Mouse (Mus musculus): ENCODE measurements at regions not wholly inside any gene's neighbourhood (a gene's known extent, or its start where the extent isn't known, plus 50 kb on each side); places are given as distances from the start of the nearest gene placed in this dataset.

DNA sequence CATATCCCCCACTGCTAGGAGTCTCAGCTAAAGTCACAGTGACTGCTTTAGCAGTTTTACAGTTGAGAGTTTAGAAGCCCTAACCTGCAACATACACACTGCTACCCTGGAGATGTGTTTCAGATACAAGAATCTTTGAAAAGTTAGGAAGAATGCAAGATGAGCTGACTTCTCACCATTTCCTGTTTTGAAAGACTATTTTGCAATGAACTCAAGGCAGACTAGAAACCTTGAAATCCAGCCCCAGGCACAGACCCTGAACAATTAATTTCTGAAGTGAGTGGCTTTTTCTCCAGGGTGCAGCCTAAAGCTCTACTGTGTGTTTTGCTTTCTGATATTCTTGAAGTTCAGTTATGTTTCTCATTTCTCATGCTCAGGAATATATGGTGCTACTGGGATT is 440.6 kb downstream of the Nebl start:
- no peak for DNase-seq (ENCODE audit: extremely low spot score in 1 of 2, low spot score in 2 of 2)
- intact Hi-C loops (cut with DNase I), result no loop called here

DNA sequence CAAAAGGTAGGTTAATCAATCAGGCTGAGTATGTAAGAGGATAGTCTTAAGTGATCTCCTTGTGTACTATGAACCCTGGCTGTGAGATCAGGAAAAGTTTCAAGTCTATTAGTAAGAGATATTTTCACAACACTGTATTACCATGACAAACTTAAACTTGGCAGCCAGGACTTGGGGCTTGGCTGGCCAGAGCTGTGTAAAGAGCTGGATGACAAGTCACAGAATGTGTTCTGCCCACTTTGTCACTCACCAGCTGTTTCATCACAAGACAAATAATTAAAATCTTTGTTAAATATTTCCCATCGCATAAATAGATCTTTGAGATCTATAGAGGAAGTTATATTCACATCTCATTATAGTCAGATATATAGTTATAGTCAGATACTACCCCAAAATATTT is 443.7 kb downstream of the Nebl start:
- intact Hi-C loops (cut with DNase I), result no loop called here
- DNase-seq (ENCODE audit: extremely low spot score in 1 of 2, low spot score in 2 of 2), result no peak

DNA sequence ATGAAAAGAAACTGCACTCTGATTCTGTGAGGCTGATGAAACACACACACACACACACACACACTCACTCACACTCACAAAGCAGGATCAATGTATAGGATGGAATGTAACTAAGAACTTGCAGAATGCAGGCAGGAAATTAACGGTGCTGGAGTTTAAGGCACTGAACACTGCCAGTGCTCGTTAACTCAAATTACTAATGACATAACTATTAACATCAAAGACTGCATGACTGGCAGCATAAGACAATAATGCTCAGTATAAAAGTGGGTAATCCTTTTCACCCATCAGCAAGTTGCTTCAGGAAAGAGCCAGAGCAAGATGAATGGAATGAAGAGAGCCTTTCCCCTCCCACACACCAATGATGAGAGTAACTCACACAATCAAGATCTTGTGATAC is 481.3 kb downstream of the Nebl start:
- intact Hi-C loops (cut with DNase I), result no loop called here
- DNase-seq (ENCODE audit: extremely low spot score in 1 of 2, low spot score in 2 of 2), result no peak

DNA sequence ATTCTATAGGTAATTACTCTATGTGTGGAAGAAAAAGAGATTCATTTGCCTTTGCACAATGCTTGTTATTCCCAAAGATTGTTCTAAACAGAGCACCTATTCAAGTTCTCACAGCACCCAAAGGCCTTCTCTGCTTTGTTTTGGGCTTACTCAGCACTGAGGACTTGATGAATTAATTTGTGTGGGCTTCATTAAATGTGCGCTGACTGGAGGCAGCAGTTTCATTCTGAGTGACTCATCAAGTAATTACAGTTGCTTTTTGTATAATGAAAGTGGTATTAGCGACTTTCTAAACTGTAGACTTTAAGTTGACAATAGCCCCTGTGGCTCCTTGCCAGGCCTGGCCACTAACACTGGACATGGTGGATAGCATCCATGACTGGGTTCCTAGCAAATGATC is 485.4 kb downstream of the Nebl start:
- intact Hi-C loops (cut with DNase I), result no loop called here
- DNase-seq (ENCODE audit: extremely low spot score in 1 of 2, low spot score in 2 of 2), result peak in 1 of 2 experiments; percentile 18

DNA sequence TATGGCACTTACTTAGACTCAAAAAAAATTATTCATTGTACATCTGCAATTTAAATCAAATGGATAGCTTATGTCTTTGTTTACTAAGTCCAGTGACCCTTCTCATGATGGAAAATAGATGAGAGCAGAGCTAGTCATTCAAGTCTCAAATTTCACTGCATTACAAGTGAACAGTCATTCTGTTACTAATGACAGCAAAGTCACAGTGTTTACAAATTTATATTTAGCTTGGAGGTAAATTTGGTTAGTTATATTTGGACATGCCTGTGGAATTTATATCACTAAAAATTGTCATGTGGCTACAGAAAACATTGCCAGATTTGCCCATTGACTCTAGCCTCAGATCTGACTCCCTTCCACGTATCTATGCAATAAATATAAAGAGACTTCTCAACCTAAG is 515.7 kb downstream of the Nebl start:
- DNase-seq (ENCODE audit: extremely low spot score in 1 of 2, low spot score in 2 of 2), result no peak
- intact Hi-C loops (cut with DNase I), result no loop called here

DNA sequence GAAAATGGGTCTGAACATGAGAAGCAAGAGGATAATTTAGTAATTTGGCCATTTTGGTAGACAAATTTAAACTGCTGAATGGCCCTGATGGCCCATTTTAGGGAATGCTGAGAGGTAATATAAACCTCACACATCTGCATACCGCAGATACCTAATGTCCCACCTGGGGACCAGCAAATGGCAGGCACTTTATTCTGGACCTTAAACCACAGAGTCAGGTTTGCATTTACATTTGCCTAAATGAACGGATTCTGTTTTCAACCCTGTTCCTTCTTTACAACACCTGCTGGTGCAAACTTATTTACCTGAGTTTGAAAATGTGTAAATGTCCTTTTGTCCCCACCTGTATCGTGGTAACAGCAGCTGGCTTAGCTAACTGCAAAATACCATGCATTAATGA is 516.4 kb downstream of the Nebl start:
- no peak for DNase-seq (ENCODE audit: extremely low spot score in 1 of 2, low spot score in 2 of 2)
- intact Hi-C loops (cut with DNase I), result no loop called here

DNA sequence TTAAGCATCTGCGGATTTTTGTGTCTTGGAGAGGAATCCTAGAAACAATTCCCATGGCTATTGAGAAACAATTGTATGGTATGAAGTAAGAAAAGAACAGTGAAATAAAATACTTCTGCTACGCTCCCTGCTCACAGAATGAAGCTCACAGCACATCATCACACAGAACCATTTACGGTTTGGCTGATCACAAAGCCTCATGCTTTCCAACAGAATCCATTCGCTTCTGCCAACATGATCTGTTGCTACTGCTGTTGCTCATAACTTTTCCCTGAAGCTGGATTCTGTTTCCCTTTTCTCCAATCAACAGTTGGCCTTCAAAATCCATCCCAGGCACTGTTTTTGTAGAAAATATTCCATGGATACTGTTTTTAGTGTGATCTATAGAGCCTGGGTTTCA is 518.7 kb downstream of the Nebl start:
- no peak for DNase-seq (ENCODE audit: extremely low spot score in 1 of 2, low spot score in 2 of 2)
- intact Hi-C loops (cut with DNase I), result no loop called here

DNA sequence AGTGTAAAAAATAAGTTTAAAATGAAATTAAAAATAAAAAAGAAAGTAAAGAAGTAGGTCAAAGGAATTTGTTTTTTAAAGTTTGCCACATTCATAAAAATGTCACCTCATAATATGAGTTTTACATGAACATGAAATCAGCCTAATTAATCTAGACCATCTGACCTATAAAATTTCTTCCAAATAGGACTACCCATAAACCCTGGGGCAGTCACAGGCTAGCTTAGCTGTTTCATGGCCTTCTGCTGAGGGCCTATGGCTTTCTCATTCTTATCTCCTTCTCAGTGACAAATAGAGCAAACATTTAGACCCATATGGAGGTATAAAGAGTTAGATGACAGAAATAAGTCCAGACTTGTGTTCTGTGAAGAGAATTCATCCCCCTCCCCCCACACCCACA is 520.2 kb downstream of the Nebl start:
- DNase-seq (ENCODE audit: extremely low spot score in 1 of 2, low spot score in 2 of 2), result no peak
- intact Hi-C loops (cut with DNase I), result no loop called here

DNA sequence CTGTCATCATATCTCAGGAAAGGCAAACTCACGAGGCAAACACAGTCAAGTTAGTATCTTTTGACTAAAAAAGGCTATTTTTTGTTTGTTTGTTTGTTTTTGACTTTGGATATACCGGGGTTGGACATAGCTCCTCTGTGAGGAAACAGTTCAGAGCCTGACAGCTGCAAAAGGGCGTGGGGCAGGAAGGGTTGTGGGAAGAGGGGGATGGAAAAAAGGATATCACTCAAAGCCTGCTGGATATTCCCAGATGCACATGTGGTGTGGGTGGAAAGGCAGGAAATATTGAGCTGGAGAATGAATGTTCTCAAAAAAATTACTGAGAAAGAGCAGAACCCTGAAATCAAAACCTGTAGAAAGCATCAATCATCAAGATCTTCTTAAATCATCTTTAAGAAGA is 537.7 kb downstream of the Nebl start:
- intact Hi-C loops (cut with DNase I), result no loop called here
- DNase-seq (ENCODE audit: extremely low spot score in 1 of 2, low spot score in 2 of 2), result peak in 1 of 2 experiments; percentile 27

DNA sequence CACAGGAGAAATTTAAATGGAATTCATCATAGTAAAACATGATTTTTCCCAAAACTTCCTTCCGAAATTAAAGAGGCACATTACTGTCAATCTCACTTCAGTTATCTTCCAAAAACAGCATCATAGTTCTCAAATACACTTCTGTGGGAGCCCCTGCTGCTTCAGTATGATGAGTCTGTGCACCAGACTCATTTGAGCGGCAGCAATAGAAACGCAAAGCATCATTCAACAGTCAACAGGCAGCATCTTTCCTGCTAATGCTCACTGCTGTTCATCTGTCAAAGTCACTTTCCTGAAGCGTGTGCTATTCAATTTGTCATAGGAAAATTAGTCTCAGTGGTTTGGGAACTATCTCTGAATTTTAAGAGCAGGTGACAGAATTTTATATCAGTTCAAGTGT is 542.1 kb downstream of the Nebl start:
- intact Hi-C loops (cut with DNase I), result loop anchor here (10.0 kb wide), 1 partner anchor 824 kb away; no protein-coding TSS in a partner anchor
- DNase-seq (ENCODE audit: extremely low spot score in 1 of 2, low spot score in 2 of 2), result no peak

DNA sequence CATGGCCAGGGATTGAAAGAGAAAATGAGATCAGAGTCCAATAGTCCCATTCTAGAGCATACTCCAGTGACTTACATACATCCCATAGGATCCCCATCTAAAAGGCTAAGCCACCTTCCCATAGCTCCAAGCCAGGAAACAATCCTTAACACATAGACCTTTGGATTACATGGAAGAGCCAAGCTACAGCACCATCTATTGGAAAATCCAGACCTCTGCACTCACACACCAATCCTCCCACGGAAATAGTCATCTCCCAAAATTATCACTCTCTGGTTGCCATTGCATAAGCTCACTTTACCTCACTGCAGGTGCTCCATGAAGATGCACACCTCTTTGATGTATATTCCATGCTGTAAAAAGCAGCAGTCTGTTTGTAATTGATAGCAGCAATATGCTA is 543.4 kb downstream of the Nebl start:
- no peak for DNase-seq (ENCODE audit: extremely low spot score in 1 of 2, low spot score in 2 of 2)
- intact Hi-C loops (cut with DNase I), result loop anchor here (10.0 kb wide), 1 partner anchor 823 kb away; no protein-coding TSS in a partner anchor

DNA sequence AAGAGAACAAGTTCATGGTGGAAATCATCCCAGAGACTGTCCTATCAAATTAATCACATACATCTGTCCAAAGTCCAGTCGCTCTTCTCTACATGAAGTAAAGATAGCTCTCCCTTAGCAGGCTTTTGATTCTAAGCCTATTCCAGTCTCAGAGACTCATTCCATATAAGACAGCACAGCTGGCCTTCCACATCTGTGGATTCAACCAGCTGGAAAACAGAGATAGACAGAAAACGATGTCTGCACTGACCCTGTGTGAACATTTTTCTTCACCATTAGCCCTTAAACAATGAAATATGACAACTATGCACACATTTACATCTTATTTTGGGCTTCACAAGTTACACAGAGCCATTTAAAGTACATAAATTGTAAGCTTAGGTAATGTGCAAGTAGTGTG is 547.6 kb downstream of the Nebl start:
- DNase-seq (ENCODE audit: extremely low spot score in 1 of 2, low spot score in 2 of 2), result no peak
- intact Hi-C loops (cut with DNase I), result loop anchor here (10.0 kb wide), 1 partner anchor 819 kb away; no protein-coding TSS in a partner anchor

DNA sequence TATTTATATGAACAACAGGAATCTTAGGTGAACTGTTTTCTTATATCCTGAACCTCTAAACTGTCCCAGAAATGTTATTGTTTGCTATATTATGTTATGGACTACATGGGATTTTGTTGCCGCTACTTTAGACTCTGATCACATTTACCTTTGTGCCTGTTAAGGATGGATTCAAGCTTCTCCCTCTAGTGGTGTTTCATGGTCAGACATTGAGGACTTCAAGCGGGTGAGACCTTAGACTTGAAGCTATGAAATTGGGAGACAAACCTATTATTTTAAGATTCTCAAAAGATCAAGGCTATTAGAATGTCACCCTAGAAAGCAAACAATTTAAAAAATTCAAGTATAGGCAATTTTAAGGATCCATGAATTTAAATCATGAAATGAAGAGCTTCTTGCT is 549.7 kb downstream of the Nebl start:
- no peak for DNase-seq (ENCODE audit: extremely low spot score in 1 of 2, low spot score in 2 of 2)
- intact Hi-C loops (cut with DNase I), result loop anchor here (10.0 kb wide), 1 partner anchor 817 kb away; no protein-coding TSS in a partner anchor

DNA sequence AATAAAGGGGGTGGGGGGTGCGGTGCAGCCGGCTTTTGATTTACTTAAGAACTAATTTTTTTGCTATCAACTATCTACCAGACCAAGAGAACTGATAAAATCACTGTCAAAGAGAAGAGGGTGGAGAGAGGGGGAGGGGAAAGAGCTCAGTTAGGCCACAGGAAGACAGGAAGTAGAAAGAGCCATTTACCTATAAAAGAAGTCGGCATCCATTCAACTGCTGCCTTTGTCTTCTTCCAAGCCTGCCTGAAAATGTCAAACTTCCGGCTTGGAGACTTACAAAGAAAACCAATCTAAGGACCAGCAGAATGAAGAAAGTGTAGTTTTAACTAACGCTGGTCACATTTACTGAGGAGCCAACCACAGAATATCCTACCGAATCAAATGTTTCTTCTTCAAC is 562.4 kb downstream of the Nebl start:
- no peak for DNase-seq (ENCODE audit: extremely low spot score in 1 of 2, low spot score in 2 of 2)
- intact Hi-C loops (cut with DNase I), result no loop called here

DNA sequence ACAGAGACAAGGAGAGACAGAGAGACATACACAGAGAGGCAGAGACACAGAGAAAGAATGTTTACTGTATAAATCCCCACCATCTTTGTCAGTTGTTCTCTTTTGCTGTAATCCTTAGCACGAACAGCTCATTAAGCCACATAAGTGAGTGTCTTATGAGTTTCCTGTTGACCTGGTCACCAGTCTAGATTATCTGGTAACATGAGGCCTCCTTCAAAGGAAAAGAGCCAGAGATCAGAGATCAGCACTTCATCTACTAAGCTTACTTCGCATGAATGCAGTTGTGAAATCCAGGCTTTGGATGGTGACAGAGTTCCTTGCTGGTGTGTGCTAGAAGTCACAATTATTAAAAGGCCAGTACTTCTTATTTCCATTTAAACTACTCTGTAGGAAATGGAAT is 566.2 kb downstream of the Nebl start:
- intact Hi-C loops (cut with DNase I), result no loop called here
- no peak for DNase-seq (ENCODE audit: extremely low spot score in 1 of 2, low spot score in 2 of 2)

DNA sequence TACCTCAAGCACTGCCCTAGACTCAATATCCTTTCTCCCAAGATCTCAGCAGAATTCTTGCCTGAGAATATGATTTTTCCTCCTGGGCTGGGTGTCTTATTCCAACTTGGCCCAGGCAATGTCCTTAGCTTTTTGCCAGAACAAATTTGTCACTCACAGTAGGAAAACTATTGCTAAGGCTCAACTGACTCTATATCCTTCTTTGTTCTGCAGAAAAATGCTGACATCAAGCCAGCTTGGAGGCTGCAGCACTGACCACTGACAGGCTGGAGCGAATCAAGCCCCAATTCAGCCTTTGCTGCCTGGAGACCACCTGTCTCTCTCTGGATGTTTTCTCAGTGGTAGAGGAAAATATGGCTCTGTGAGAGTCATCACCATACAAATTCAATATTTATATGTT is 572.8 kb downstream of the Nebl start:
- intact Hi-C loops (cut with DNase I), result no loop called here
- DNase-seq (ENCODE audit: extremely low spot score in 1 of 2, low spot score in 2 of 2), result no peak

DNA sequence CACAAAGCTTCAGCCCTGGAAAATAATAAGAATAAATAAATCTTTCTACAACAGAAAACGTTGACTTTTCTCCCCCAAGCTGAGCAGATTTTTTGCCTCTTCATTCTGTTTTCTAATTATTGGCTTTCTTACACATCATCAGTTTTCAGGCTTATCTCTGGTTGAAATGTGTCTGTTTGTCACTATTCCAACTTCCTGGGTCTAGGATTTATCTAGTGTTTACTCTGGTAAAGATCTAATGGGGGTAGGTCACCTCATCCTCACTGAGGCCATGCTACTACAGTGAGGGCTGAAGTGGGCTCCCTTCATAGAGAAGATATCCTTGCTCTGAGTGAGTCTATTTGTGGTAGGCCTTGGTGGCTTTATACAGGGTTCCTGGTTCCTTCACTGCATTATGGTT is 573.9 kb downstream of the Nebl start:
- intact Hi-C loops (cut with DNase I), result no loop called here
- DNase-seq (ENCODE audit: extremely low spot score in 1 of 2, low spot score in 2 of 2), result no peak

DNA sequence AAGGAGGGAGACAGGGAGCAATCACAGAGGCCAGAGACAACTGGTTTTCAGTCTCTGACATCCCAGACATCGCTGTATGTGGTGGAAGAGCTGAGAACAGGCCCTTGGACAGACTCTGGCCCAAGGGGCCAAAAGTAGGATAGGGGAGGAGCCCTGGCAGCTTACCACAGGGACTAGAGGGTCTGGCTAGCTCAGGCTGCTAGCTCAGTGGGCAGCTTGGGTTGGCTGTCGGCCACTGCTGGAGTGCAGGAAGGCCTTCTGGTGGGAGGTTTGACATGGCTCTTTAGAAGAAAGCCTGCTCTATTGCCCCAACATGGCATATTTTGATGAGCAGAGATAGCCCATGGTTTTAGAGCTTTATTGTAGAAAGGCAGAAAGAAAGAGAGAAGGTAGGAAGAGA is 575.7 kb downstream of the Nebl start:
- DNase-seq (ENCODE audit: extremely low spot score in 1 of 2, low spot score in 2 of 2), result no peak
- intact Hi-C loops (cut with DNase I), result no loop called here

DNA sequence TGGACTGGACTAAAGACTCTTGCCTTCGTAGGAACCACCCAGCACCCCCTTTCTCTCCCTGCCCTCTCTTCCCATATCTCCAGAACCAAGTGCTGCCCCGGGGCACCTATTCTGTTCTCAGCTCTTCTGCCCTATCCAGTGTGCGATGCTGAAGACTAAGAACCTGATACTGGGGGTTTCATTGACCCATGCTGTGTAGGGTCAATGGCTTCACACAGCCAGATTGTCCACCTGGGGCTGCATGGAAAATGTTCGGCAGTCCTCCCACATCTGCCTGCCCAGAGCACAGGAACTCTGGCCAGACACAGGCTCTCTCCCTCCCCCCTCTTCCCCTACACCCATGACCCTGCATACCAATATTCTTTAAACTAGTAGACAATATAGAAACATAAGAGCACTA is 607.6 kb downstream of the Nebl start:
- intact Hi-C loops (cut with DNase I), result no loop called here
- no peak for DNase-seq (ENCODE audit: extremely low spot score in 1 of 2, low spot score in 2 of 2)

DNA sequence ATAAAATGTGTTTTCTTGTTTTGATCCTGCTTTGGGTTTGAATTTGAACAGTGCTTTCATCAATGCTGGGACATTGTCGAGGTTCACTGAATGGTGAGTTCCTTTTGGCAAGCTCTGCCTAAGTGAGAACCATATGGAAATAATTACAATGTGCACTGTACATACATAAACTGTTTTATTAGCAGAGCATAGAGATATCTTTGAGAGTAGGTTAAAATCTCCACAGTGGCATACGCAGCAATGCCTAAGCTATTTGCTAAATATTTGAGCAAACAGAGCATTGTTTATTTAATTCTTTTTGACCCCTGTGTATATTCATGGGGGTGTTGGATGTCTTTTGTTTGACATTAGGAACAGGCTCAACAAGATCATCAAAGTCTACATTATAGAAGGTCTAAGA is 614.0 kb downstream of the Nebl start:
- DNase-seq (ENCODE audit: extremely low spot score in 1 of 2, low spot score in 2 of 2), result no peak
- intact Hi-C loops (cut with DNase I), result no loop called here

DNA sequence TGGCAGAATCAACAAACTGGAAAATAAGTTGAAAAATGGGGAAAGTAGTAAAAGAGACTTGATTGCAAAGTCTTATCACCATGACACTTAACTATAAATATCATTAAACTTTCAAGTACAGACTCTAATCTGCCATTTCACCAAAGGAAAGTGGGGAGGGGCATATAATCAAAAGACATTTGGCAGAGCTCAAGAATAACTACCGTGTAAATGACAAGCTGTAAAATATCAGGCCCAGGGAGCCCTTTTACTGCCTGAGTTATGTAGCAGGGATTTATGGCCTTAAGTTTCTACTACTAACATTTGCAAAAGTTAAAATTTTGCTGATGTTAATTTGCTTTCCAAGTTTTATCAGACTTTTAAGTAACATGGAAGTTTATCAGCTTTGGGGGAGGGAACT is 620.1 kb downstream of the Nebl start:
- DNase-seq (ENCODE audit: extremely low spot score in 1 of 2, low spot score in 2 of 2), result no peak
- intact Hi-C loops (cut with DNase I), result no loop called here

DNA sequence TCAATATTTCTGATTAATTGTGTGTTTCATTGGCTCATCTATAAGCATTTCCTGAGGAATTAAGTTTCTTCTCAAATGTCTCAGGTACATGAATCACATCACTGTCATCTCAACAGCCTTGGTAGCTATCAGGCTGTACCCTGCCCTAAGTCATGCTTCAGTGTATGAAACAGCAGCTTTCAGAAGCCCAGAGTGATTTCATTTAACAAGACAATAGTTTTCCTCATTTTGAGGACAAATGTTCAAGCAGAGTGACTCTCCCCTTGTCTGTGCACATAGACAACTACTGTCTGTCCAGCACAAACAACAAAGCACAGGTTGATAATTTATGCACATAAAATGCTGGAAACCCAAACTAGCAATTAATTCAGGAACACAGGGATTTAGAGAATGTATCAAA is 630.1 kb downstream of the Nebl start:
- intact Hi-C loops (cut with DNase I), result no loop called here
- DNase-seq (ENCODE audit: extremely low spot score in 1 of 2, low spot score in 2 of 2), result no peak
